Mouse (Mus musculus) A20 (cell line): ENCODE results near the gene Usp9y.

Source experiments
- DNase-seq: peaks from one replicate; pipeline ENCODE4 v3.0.0-alpha.2; 2011; ENCODE audit warnings: low read depth, low spot score

The Usp9y gene

GRCm38 (mm10) chrY:1459682-1460081, at the start of gene Usp9y:
Usp9y (minus strand) TSS chrY:1459782.
- DNase-seq: no peak

- no peak for DNase-seq
Observed at GRCm38 (mm10) chrY:1293708-1294107, 165.9 kb downstream of the Usp9y start.

GRCm38 (mm10) chrY:1286171-1286795, 173.3 kb downstream of the Usp9y start, which contains the start of gene Ddx3y:
Ddx3y (minus strand) TSS chrY:1286629.
- DNase-seq: no peak

DNA sequence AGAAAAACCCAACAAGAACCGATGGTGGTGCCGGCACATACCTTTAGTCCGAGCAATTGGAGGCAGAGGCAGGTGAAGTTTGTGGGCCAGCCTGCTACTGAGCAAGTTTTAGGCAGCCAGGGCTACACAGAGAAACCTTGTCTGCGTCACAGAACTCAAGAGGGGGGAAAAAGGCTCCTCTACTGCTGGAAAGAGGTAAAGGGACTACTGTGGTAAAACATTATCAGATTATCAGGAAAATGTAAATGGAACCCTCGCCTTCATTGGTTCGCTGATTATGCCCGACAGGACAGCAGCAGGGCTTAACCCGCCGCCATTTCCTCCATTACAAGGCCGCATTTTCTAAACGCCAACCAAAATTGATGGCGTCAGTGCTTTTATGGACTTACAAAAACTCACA, 173.8 kb downstream of the Usp9y start:
- no peak for DNase-seq
